Mouse (Mus musculus): ENCODE measurements around the gene Pwwp2b. TPM values are rescaled to one million over a fixed set of nuclear protein-coding genes. Genes with fewer than 3 reads are reported as not detected.

Pwwp2b gene
- polyA plus RNA-seq, 1 experiment from 2014 or later: 6.9 TPM

DNA sequence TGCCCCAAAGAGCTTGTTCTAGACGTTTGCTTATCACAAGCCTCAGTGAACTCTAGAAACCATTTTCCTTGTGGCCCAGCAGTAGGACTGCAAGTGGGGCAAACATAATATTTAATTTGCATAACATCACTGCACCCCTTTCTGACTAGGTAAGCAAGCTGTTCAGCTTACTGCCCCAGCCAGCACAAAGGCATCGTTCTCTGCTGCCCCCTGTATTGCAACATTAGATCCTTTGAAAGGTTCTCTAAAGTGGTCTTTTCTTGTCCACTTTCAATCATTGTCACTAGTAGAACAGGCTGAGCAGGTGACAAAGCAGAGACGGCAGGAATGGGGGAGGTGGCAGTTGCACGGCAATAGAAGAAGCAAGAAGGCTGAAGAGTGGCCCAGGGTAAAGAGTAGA is 45.1 kb downstream of the Pwwp2b start:
- no peaks in the 10 kb centered on the region for H3K9me3 ChIP-seq (ENCODE audit: control insufficient read depth, low read length)
- H3K27me3 ChIP-seq (ENCODE audit: control insufficient read depth, insufficient read depth, low read length): no peaks in the 10 kb centered on the region
- no peak for ATAC-seq (ENCODE audit: insufficient number of reproducible peaks, insufficient read depth, low FRiP score, low read depth)
- no peak overlapping the region for H3K27ac ChIP-seq (replicated peaks in 1 of 2; ENCODE audit: control insufficient read depth in 1 of 2, insufficient read depth in 1 of 2, low read depth in 2 of 2, low read length in 2 of 2)
- peaks cover 6 to 7% of the 10 kb centered on the region in 2 experiments; a peak in 1 of 4 replicates for H3K4me1 ChIP-seq (ENCODE audit: control insufficient read depth in 2 of 2, insufficient read depth in 2 of 2, low read length in 2 of 2)
- H3K4me2 ChIP-seq (ENCODE audit: low read length): no peak overlapping the region
- no peak overlapping the region for H3K4me3 ChIP-seq (ENCODE audit: control insufficient read depth in 1 of 2, insufficient read depth in 1 of 2, low read depth in 1 of 2, low read length in 2 of 2)
- no peak overlapping the region for H3K9ac ChIP-seq (ENCODE audit: low read length)
- no peaks in the 10 kb centered on the region for H3K36me3 ChIP-seq (ENCODE audit: control insufficient read depth, insufficient read depth, low read length)
- 55% methylated on average over 4 of the region's 4 CpGs for WGBS

DNA sequence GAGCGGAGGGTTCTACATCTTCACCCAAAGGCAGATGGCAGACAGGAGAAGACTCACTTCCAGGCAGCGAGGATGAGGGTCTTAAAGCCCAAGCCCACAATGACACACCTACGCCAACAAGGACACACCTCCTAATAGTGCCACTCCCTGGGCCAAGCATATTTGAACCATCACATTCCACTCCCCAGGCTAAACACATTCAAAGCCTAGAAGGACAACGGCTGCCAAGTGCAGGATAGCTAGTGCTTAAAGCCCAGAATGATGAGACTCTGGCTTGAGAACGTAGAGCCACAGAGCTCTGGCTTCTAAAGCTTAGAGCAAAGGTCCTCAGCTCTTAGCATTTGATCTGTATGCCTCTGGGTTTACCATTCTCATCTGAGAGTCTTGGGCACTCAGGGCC is 45.8 kb downstream of the Pwwp2b start:
- H3K4me3 ChIP-seq (ENCODE audit: control insufficient read depth in 1 of 2, insufficient read depth in 1 of 2, low read depth in 1 of 2, low read length in 2 of 2): no peak overlapping the region
- 84% methylated on average over 5 of the region's 5 CpGs for WGBS
- H3K27me3 ChIP-seq (ENCODE audit: control insufficient read depth, insufficient read depth, low read length): no peaks in the 10 kb centered on the region
- no peaks in the 10 kb centered on the region for H3K9me3 ChIP-seq (ENCODE audit: control insufficient read depth, low read length)
- H3K9ac ChIP-seq (ENCODE audit: low read length): no peak overlapping the region
- H3K4me1 ChIP-seq (ENCODE audit: control insufficient read depth in 2 of 2, insufficient read depth in 2 of 2, low read length in 2 of 2): peaks cover 3 to 6% of the 10 kb centered on the region in 2 experiments; a peak in 1 of 4 replicates
- H3K27ac ChIP-seq (replicated peaks in 1 of 2; ENCODE audit: control insufficient read depth in 1 of 2, insufficient read depth in 1 of 2, low read depth in 2 of 2, low read length in 2 of 2): no peak overlapping the region
- H3K4me2 ChIP-seq (ENCODE audit: low read length): no peak overlapping the region
- ATAC-seq (ENCODE audit: insufficient number of reproducible peaks, insufficient read depth, low FRiP score, low read depth): no peak
- no peaks in the 10 kb centered on the region for H3K36me3 ChIP-seq (ENCODE audit: control insufficient read depth, insufficient read depth, low read length)

DNA sequence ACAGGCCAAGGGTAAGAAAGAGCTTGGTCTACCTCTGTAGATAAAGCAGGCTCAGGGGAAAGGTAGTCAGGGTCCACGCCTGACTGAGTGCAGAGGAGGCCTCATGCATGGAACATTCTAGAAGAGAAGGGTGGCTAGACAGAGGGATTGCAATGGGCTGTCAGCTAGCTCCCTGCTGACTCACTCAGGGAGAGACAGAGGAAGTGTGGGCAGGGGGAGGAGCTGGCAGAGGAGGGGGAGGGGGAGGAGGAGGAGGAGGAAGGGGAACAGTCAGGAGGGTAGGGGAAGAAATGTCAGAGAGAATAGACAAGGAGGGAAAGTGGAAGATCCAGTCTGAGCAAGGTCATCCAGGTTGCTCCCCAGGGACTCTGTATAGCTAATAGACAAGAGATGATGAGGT is 47.4 kb downstream of the Pwwp2b start:
- Histone ChIP-seq H3K36me3 (ENCODE audit: control insufficient read depth, insufficient read depth, low read length) (no peaks in the 10 kb centered on the region), H3K9me3 (ENCODE audit: control insufficient read depth, low read length) (no peaks in the 10 kb centered on the region), H3K27ac (replicated peaks in 1 of 2; ENCODE audit: control insufficient read depth in 1 of 2, insufficient read depth in 1 of 2, low read depth in 2 of 2, low read length in 2 of 2) (no peak overlapping the region), H3K4me2 (ENCODE audit: low read length) (no peak overlapping the region), H3K27me3 (ENCODE audit: control insufficient read depth, insufficient read depth, low read length) (no peaks in the 10 kb centered on the region), H3K9ac (ENCODE audit: low read length) (no peak overlapping the region), H3K4me3 (ENCODE audit: control insufficient read depth in 1 of 2, insufficient read depth in 1 of 2, low read depth in 1 of 2, low read length in 2 of 2) (no peak overlapping the region), H3K4me1 (ENCODE audit: control insufficient read depth in 2 of 2, insufficient read depth in 2 of 2, low read length in 2 of 2) (peaks cover 3 to 9% of the 10 kb centered on the region in 2 experiments; a peak in 1 of 4 replicates)
- ATAC-seq (ENCODE audit: insufficient number of reproducible peaks, insufficient read depth, low FRiP score, low read depth): no peak
- 75% methylated on average over 1 of the region's 1 CpGs for WGBS

DNA sequence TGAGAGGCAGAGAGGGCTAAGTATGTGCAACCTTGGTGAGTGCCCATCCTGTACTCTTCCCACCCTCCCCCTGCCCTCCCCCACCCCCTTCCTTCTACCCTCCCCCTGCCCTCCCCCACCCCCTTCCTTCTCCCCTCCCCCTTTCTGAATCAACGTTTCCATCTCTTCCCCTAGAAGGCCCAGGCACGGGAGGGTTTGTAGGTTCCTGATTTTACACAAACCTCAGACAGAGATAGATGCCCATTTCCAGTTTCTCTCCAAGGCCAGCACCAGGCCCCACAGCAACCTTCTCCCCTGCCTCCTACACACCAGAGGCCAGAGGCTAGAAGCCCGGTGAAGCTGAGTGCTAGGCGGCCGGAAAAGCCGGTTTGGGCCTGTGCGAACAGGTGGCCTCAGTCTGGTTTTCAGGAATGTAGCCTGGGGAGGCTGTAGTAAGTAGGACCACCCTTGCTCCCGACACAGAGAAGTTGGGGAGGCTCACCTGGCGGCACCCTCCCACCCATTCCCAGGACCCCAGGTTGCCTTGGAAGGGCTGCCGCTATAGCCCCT is 48.3 kb downstream of the Pwwp2b start:
- Histone ChIP-seq H3K4me3 (ENCODE audit: control insufficient read depth in 1 of 2, insufficient read depth in 1 of 2, low read depth in 1 of 2, low read length in 2 of 2) (no peak overlapping the region), H3K9ac (ENCODE audit: low read length) (no peak overlapping the region), H3K9me3 (ENCODE audit: control insufficient read depth, low read length) (no peaks in the 10 kb centered on the region), H3K4me2 (ENCODE audit: low read length) (no peak overlapping the region), H3K4me1 (ENCODE audit: control insufficient read depth in 2 of 2, insufficient read depth in 2 of 2, low read length in 2 of 2) (peaks cover 7 to 13% of the 10 kb centered on the region in 2 experiments), H3K27ac (replicated peaks in 1 of 2; ENCODE audit: control insufficient read depth in 1 of 2, insufficient read depth in 1 of 2, low read depth in 2 of 2, low read length in 2 of 2) (no peak overlapping the region), H3K36me3 (ENCODE audit: control insufficient read depth, insufficient read depth, low read length) (no peaks in the 10 kb centered on the region), H3K27me3 (ENCODE audit: control insufficient read depth, insufficient read depth, low read length) (no peaks in the 10 kb centered on the region)
- ATAC-seq (ENCODE audit: insufficient number of reproducible peaks, insufficient read depth, low FRiP score, low read depth): no peak
- WGBS: 76% methylated on average over 8 of the region's 10 CpGs

DNA sequence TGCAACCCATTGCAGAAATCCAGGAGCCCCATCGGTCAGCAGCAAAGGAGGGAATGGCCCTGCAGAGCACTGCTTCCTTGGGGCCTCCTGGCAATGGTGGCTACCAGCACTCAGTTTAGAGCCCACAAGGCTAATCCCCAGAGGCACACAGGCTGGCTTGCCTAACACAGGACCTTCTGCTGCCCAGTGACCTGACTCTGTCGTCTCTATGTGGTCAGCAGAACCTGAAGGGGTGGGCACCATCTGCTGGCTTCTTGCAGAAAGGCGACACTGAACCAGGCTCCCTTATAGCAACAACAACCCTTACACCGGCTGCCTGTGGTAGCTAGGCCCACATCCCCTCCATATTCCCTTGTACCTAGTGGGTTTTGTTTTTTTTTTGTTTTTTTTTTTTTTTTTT is 50.2 kb downstream of the Pwwp2b start:
- no peak for ATAC-seq (ENCODE audit: insufficient number of reproducible peaks, insufficient read depth, low FRiP score, low read depth)
- 38% methylated on average over 4 of the region's 4 CpGs for WGBS
- Histone ChIP-seq H3K27ac (replicated peaks in 1 of 2; ENCODE audit: control insufficient read depth in 1 of 2, insufficient read depth in 1 of 2, low read depth in 2 of 2, low read length in 2 of 2) (no peak overlapping the region), H3K27me3 (ENCODE audit: control insufficient read depth, insufficient read depth, low read length) (no peaks in the 10 kb centered on the region), H3K4me3 (ENCODE audit: control insufficient read depth in 1 of 2, insufficient read depth in 1 of 2, low read depth in 1 of 2, low read length in 2 of 2) (no peak overlapping the region), H3K9me3 (ENCODE audit: control insufficient read depth, low read length) (no peaks in the 10 kb centered on the region), H3K36me3 (ENCODE audit: control insufficient read depth, insufficient read depth, low read length) (no peaks in the 10 kb centered on the region), H3K4me2 (ENCODE audit: low read length) (no peak overlapping the region), H3K9ac (ENCODE audit: low read length) (no peak overlapping the region), H3K4me1 (ENCODE audit: control insufficient read depth in 2 of 2, insufficient read depth in 2 of 2, low read length in 2 of 2) (peaks cover 18 to 27% of the 10 kb centered on the region in 2 experiments)

DNA sequence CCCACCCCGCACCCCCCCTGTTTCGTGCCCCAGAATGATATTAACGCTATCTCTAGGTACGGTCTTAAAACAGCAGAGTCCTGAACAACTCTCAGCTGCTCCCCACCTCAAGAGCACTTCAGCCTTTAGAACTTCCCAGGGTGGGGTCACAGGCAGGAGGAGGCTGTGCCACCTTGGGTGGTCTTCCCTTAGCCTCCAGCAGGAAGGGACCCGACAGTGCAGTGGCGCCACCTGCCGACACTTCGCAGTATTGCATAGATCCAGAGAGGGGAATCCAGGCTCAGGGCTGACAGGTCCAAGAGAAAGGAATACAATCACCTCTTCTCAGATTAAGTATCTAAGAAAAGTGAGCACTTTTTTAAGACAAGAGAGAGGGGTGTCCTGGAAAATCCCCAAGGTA is 51.1 kb downstream of the Pwwp2b start:
- H3K27ac ChIP-seq (replicated peaks in 1 of 2; ENCODE audit: control insufficient read depth in 1 of 2, insufficient read depth in 1 of 2, low read depth in 2 of 2, low read length in 2 of 2): no peak overlapping the region
- H3K27me3 ChIP-seq (ENCODE audit: control insufficient read depth, insufficient read depth, low read length): no peaks in the 10 kb centered on the region
- no peak overlapping the region for H3K4me3 ChIP-seq (ENCODE audit: control insufficient read depth in 1 of 2, insufficient read depth in 1 of 2, low read depth in 1 of 2, low read length in 2 of 2)
- no peak for ATAC-seq (ENCODE audit: insufficient number of reproducible peaks, insufficient read depth, low FRiP score, low read depth)
- no peak overlapping the region for H3K9ac ChIP-seq (ENCODE audit: low read length)
- no peaks in the 10 kb centered on the region for H3K36me3 ChIP-seq (ENCODE audit: control insufficient read depth, insufficient read depth, low read length)
- no peak overlapping the region for H3K4me2 ChIP-seq (ENCODE audit: low read length)
- no peaks in the 10 kb centered on the region for H3K9me3 ChIP-seq (ENCODE audit: control insufficient read depth, low read length)
- 22% methylated on average over 8 of the region's 8 CpGs for WGBS
- peaks cover 23 to 36% of the 10 kb centered on the region in 2 experiments for H3K4me1 ChIP-seq (ENCODE audit: control insufficient read depth in 2 of 2, insufficient read depth in 2 of 2, low read length in 2 of 2)

DNA sequence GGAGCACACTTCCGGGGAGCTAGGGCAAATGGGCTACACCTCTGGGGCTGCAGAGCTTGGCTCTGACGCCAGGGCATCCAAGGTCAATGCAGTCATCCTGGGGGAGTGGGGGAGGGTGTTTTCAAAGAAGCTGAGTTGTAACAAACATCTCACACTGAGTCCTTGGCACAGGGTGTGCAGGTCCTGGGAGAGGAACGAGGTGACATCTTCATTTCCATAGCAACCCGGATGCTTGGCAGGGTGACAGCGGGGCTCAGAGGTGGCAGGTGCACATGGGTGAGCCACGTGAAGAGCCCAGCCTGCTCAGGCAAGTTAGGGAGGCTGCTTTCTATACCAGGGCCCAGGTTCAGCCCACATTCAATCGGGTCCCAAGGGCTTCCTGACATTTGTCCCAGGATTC is 52.1 kb downstream of the Pwwp2b start:
- no peak for ATAC-seq (ENCODE audit: insufficient number of reproducible peaks, insufficient read depth, low FRiP score, low read depth)
- H3K9ac ChIP-seq (ENCODE audit: low read length): no peak overlapping the region
- no peaks in the 10 kb centered on the region for H3K36me3 ChIP-seq (ENCODE audit: control insufficient read depth, insufficient read depth, low read length)
- H3K4me1 ChIP-seq (ENCODE audit: control insufficient read depth in 2 of 2, insufficient read depth in 2 of 2, low read length in 2 of 2): peaks cover 26 to 41% of the 10 kb centered on the region in 2 experiments
- no peak overlapping the region for H3K4me2 ChIP-seq (ENCODE audit: low read length)
- H3K4me3 ChIP-seq (ENCODE audit: control insufficient read depth in 1 of 2, insufficient read depth in 1 of 2, low read depth in 1 of 2, low read length in 2 of 2): no peak overlapping the region
- WGBS: 63% methylated on average over 7 of the region's 7 CpGs
- no peaks in the 10 kb centered on the region for H3K27me3 ChIP-seq (ENCODE audit: control insufficient read depth, insufficient read depth, low read length)
- H3K9me3 ChIP-seq (ENCODE audit: control insufficient read depth, low read length): no peaks in the 10 kb centered on the region
- H3K27ac ChIP-seq (replicated peaks in 1 of 2; ENCODE audit: control insufficient read depth in 1 of 2, insufficient read depth in 1 of 2, low read depth in 2 of 2, low read length in 2 of 2): no peak overlapping the region

DNA sequence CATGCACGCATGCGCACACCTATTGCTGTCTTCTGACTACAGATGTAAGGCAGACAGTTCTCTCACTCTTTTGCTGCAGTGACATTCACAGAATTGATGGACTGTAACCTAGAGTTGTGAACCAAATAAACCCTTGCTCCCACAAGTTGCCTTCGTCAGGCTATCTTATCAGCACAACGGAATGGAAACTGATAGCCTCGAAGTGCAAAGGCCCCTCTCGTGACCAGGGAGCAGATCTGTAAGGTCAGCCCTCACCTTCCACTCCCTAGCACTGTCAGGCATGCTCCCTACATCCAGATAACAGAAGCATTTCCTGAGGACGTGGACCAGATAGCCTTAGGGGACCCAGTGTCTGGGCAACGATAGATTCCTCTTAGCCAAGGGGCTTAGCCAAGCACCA is 53.2 kb downstream of the Pwwp2b start:
- Histone ChIP-seq H3K27ac (replicated peaks in 1 of 2; ENCODE audit: control insufficient read depth in 1 of 2, insufficient read depth in 1 of 2, low read depth in 2 of 2, low read length in 2 of 2) (no peak overlapping the region), H3K36me3 (ENCODE audit: control insufficient read depth, insufficient read depth, low read length) (no peaks in the 10 kb centered on the region), H3K9me3 (ENCODE audit: control insufficient read depth, low read length) (no peaks in the 10 kb centered on the region), H3K27me3 (ENCODE audit: control insufficient read depth, insufficient read depth, low read length) (no peaks in the 10 kb centered on the region), H3K4me3 (ENCODE audit: control insufficient read depth in 1 of 2, insufficient read depth in 1 of 2, low read depth in 1 of 2, low read length in 2 of 2) (no peak overlapping the region), H3K4me1 (ENCODE audit: control insufficient read depth in 2 of 2, insufficient read depth in 2 of 2, low read length in 2 of 2) (peaks cover 24 to 36% of the 10 kb centered on the region in 2 experiments), H3K9ac (ENCODE audit: low read length) (no peak overlapping the region), H3K4me2 (ENCODE audit: low read length) (no peak overlapping the region)
- 25% methylated on average over 8 of the region's 8 CpGs for WGBS
- ATAC-seq (ENCODE audit: insufficient number of reproducible peaks, insufficient read depth, low FRiP score, low read depth): no peak
